Mouse (Mus musculus): ENCODE results near the gene Vim. TPM values are rescaled to one million over a fixed set of nuclear protein-coding genes. Genes with fewer than 3 reads are reported as not detected.

Gene Vim
- 383 TPM for polyA plus RNA-seq (2017; shearing (Covaris generic))

DNA sequence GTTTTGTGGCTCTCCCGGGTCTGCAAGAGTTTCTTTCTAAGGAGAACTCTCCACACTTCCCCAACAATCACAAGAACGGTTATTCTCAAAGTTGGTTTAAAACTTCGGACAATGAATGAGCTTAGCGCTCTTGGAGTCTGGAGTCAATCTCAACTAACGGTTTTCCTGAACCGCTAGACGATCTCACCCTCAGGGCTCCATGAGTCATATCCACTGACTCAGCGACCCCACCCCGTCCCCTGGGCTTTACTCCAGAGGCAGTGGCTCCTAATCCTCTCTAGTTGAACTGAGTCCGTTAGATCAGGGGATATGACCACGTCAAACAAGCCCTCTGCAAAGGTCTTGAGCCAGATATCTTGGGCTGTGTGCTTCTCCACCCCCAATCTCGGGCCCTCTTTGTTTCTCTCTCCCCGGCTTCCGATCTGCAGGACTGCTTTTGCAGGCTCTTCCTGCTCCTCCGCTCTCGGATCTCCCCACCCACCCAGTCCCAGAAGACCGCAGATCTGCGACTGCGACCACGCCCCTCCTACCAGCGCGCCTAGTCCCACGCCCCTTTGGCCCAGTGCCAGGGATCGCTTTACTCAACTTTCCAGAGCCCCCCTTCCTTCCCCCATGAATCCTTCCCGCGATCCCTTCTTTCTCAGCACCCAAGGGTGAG lies at the start of gene Vim:
Gene Vim (plus strand): TSS at position 520 of the 658 bp plus-strand sequence.

DNA sequence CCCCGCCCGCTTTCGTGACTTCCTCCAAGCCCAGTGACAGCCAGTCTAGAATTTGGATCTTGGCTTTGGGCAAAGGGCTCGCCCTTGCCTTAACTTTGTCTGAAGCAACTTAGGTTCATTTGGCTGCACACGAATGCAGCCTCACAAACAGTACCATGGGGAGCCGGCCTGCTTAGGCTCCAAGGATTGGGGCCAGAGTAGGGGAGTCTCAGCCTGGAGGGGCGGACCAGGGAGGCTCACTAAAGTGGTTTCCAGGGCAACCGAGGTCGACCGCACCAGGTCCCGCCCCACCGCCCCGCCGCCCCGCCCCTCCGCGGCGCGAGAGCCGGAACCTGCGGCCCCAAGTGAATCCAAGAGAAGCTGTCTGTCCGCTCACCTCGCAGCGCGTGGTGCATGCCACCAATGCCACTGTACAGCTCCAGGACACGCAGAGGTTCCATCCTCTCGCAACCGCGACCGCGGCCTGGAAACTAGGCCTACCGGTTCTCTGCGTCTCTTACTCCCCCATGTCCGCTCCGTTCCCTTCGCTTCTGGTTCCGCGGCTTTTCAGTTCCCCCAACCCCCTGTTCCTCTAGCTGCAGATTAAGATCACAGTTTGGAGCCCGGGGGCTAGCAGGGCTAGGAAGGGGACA lies 29.4 kb upstream of the Vim start, which contains the start of gene Trdmt1:
Gene Trdmt1 (minus strand): TSS at position 476 of the 632 bp plus-strand sequence.

Other genes starting within 250 kb of the Vim start
- 0.06 TPM for gene Cubn, start 82.1 kb upstream of the Vim start, polyA plus RNA-seq (2017; shearing (Covaris generic))
- 11.1 TPM for gene Trdmt1, start 29.3 kb upstream of the Vim start, polyA plus RNA-seq (2017; shearing (Covaris generic))
- 96.4 TPM for gene St8sia6, start 220.1 kb downstream of the Vim start, polyA plus RNA-seq (2017; shearing (Covaris generic))

Measured in CD4-positive, CD25-positive, alpha-beta regulatory T cell (primary cell).